Mouse (Mus musculus) heart, embryonic 15.5 days (tissue): ENCODE measurements around the gene Pecam1. TPM values are rescaled to one million over a fixed set of nuclear protein-coding genes. Genes with fewer than 3 reads are reported as not detected.
A peak's percentile ranks its signal among the peaks of the same experiment; 100 is the strongest.
"Not testable (repeated sequence)": the region's sequence is repeated elsewhere in the genome, so short reads cannot be mapped to it uniquely, and the experiment has no call there.

Experiments
- ATAC-seq: fragments of 200-750 bp; cut with Nextera tagmentation; replicated peaks from 2 replicates; pipeline ENCODE4 v1.8.0; 2017; ENCODE audit warnings: low read depth, moderate TSS enrichment; ENCODE audit not compliant: insufficient number of reproducible peaks, insufficient read depth, low FRiP score
- H3K27ac ChIP-seq: fragments of 300-500 bp; sonication (generic); 2 replicates; pipeline ENCODE4 v1.5.1; 2015; ENCODE audit warnings: mild to moderate bottlenecking, inconsistent platforms
- H3K27me3 ChIP-seq: fragments of 300-500 bp; sonication (generic); 2 replicates; pipeline ENCODE4 v1.6.1; 2015; ENCODE audit warnings: inconsistent platforms
- H3K36me3 ChIP-seq: fragments of 300-500 bp; sonication (generic); 2 replicates; pipeline ENCODE4 v1.6.1; 2015; ENCODE audit warnings: mild to moderate bottlenecking, inconsistent platforms
- H3K4me1 ChIP-seq: fragments of 300-500 bp; sonication (generic); replicated peaks from 2 replicates; pipeline ENCODE4 v1.6.1; 2015; ENCODE audit warnings: inconsistent platforms
- H3K4me2 ChIP-seq: fragments of 300-500 bp; sonication (generic); 2 replicates; pipeline ENCODE4 v1.6.1; 2015; ENCODE audit warnings: inconsistent platforms, mild to moderate bottlenecking, moderate library complexity
- H3K4me3 ChIP-seq: fragments of 300-500 bp; sonication (generic); 2 replicates; pipeline ENCODE4 v1.5.1; 2015; ENCODE audit warnings: mild to moderate bottlenecking, inconsistent platforms
- H3K9ac ChIP-seq: fragments of 300-500 bp; sonication (generic); 2 replicates; pipeline ENCODE4 v1.6.1; 2015; ENCODE audit warnings: mild to moderate bottlenecking, inconsistent platforms
- H3K9me3 ChIP-seq: fragments of 300-500 bp; sonication (generic); replicated peaks from 2 replicates; pipeline ENCODE4 v1.6.1; 2016; ENCODE audit warnings: inconsistent platforms
- WGBS: fragments of 180-500 bp; shearing (Covaris S2); methylation state at CpG from one replicate; pipeline ENCODE4 v1.1.7; 2015; ENCODE audit warnings: mixed read lengths; 5-methylcytosine and 5-hydroxymethylcytosine counted together
- polyA plus RNA-seq: library from polyadenylated mRNA; unstranded; fragments of >200 nt; fragmentation: Nextera tagmentation; extraction: Ambion mirVana; gene quantifications from 2 replicates; pipeline ENCODE4 v1.2.1, GENCODE M21; 2015

The Pecam1 gene
- polyA plus RNA-seq, 1 experiment from 2014 or later = 69.2 TPM

- H3K4me2 ChIP-seq = no peak overlapping the region
- no peak overlapping the region for H3K27ac ChIP-seq
- no peak overlapping the region for H3K4me3 ChIP-seq
- no peak for ATAC-seq
- H3K4me1 ChIP-seq = peaks cover 8% of the 10 kb centered on the region
- no peaks in the 10 kb centered on the region for H3K9me3 ChIP-seq
- no peaks in the 10 kb centered on the region for H3K27me3 ChIP-seq
- no peak overlapping the region for H3K9ac ChIP-seq
- 92% methylated on average over 4 of the region's 4 CpGs for WGBS
- H3K36me3 ChIP-seq = peaks cover 54% of the 10 kb centered on the region
These were observed 17.1 kb upstream of the Pecam1 start for GRCm38 (mm10) chr11:106767516-106767915.

GRCm38 (mm10) chr11:106766611-106767162, 16.3 kb upstream of the Pecam1 start:
- H3K9ac ChIP-seq = no peak overlapping the region
- no peak overlapping the region for H3K4me3 ChIP-seq
- ATAC-seq = no peak
- H3K9me3 ChIP-seq = no peaks in the 10 kb centered on the region
- H3K36me3 ChIP-seq = peaks cover 48% of the 10 kb centered on the region
- peaks cover 16% of the 10 kb centered on the region for H3K4me1 ChIP-seq
- H3K27me3 ChIP-seq = no peaks in the 10 kb centered on the region
- 88% methylated on average over 4 of the region's 4 CpGs for WGBS
- no peak overlapping the region for H3K27ac ChIP-seq
- no peak overlapping the region for H3K4me2 ChIP-seq

GRCm38 (mm10) chr11:106762800-106763185, 12.4 kb upstream of the Pecam1 start:
- Histone ChIP-seq H3K27me3 (no peaks in the 10 kb centered on the region), H3K4me3 (no peak overlapping the region), H3K36me3 (peaks cover 20% of the 10 kb centered on the region), H3K4me2 (no peak overlapping the region), H3K27ac (peak overlapping the region; percentile 83), H3K4me1 (peaks cover 25% of the 10 kb centered on the region), H3K9me3 (no peaks in the 10 kb centered on the region), H3K9ac (no peak overlapping the region)
- WGBS = 56% methylated on average over 9 of the region's 9 CpGs
- no peak for ATAC-seq

- Histone ChIP-seq H3K4me3 (no peak overlapping the region), H3K36me3 (peaks cover 14% of the 10 kb centered on the region), H3K4me2 (0 out of 2 replicates have a peak overlapping the region, but pooled peaks have one; percentile 0), H3K9ac (no peak overlapping the region), H3K4me1 (peaks cover 25% of the 10 kb centered on the region), H3K9me3 (no peaks in the 10 kb centered on the region), H3K27me3 (no peaks in the 10 kb centered on the region), H3K27ac (peak overlapping the region; percentile 83)
- ATAC-seq = peak; percentile 69
- WGBS = 6% methylated on average over 5 of the region's 5 CpGs
These were observed 11.8 kb upstream of the Pecam1 start for GRCm38 (mm10) chr11:106762139-106762799.

GRCm38 (mm10) chr11:106760511-106760910, 10.1 kb upstream of the Pecam1 start:
- Histone ChIP-seq H3K4me3 (no peak overlapping the region), H3K4me1 (peaks cover 25% of the 10 kb centered on the region), H3K4me2 (no peak overlapping the region), H3K9ac (no peak overlapping the region), H3K27ac (no peak overlapping the region), H3K27me3 (no peaks in the 10 kb centered on the region), H3K36me3 (no peaks in the 10 kb centered on the region), H3K9me3 (no peaks in the 10 kb centered on the region)
- WGBS = 88% methylated on average over 5 of the region's 5 CpGs
- ATAC-seq = no peak

GRCm38 (mm10) chr11:106759028-106759427, 8.6 kb upstream of the Pecam1 start:
- no peak overlapping the region for H3K9ac ChIP-seq
- peaks cover 25% of the 10 kb centered on the region for H3K4me1 ChIP-seq
- no peaks in the 10 kb centered on the region for H3K27me3 ChIP-seq
- WGBS = 83% methylated on average over 3 of the region's 3 CpGs
- H3K27ac ChIP-seq = no peak overlapping the region
- H3K4me2 ChIP-seq = no peak overlapping the region
- ATAC-seq = no peak
- H3K36me3 ChIP-seq = no peaks in the 10 kb centered on the region
- no peaks in the 10 kb centered on the region for H3K9me3 ChIP-seq
- no peak overlapping the region for H3K4me3 ChIP-seq

GRCm38 (mm10) chr11:106755583-106755982, 5.2 kb upstream of the Pecam1 start:
- WGBS = 32% methylated on average over 5 of the region's 5 CpGs
- Histone ChIP-seq H3K4me2 (no peak overlapping the region), H3K27ac (no peak overlapping the region), H3K36me3 (no peaks in the 10 kb centered on the region), H3K9ac (no peak overlapping the region), H3K9me3 (no peaks in the 10 kb centered on the region), H3K27me3 (no peaks in the 10 kb centered on the region), H3K4me3 (no peak overlapping the region), H3K4me1 (0 out of 2 replicates have a peak, but pooled peaks cover under 1% of the 10 kb centered on the region)
- no peak for ATAC-seq

GRCm38 (mm10) chr11:106753314-106753713, 2.9 kb upstream of the Pecam1 start:
- Histone ChIP-seq H3K27ac (no peak overlapping the region), H3K27me3 (no peaks in the 10 kb centered on the region), H3K4me1 (no peaks in the 10 kb centered on the region), H3K9me3 (no peaks in the 10 kb centered on the region), H3K4me2 (no peak overlapping the region), H3K9ac (no peak overlapping the region), H3K4me3 (no peak overlapping the region), H3K36me3 (no peaks in the 10 kb centered on the region)
- no peak for ATAC-seq
- WGBS = 65% methylated on average over 6 of the region's 6 CpGs

- 57% methylated on average over 7 of the region's 7 CpGs for WGBS
- H3K4me1 ChIP-seq = no peaks in the 10 kb centered on the region
- no peak overlapping the region for H3K9ac ChIP-seq
- H3K36me3 ChIP-seq = no peaks in the 10 kb centered on the region
- ATAC-seq = no peak
- peak overlapping the region; percentile 48; the same call in 1 of the 2 replicates for H3K27ac ChIP-seq
- H3K4me3 ChIP-seq = no peak overlapping the region
- H3K27me3 ChIP-seq = no peaks in the 10 kb centered on the region
- no peak overlapping the region for H3K4me2 ChIP-seq
- H3K9me3 ChIP-seq = no peaks in the 10 kb centered on the region
These were observed 1.7 kb upstream of the Pecam1 start for GRCm38 (mm10) chr11:106752103-106752502.

GRCm38 (mm10) chr11:106751039-106752018, 901 bp upstream of the Pecam1 start, which contains the start of gene Milr1:
Milr1 (plus strand) TSS chr11:106751226.
- H3K36me3 ChIP-seq = no peaks in the 10 kb centered on the region
- no peak for ATAC-seq
- no peaks in the 10 kb centered on the region for H3K4me1 ChIP-seq
- peak within 1 kb of the TSS; percentile 48; the same call in 1 of the 2 replicates for H3K27ac ChIP-seq
- H3K4me2 ChIP-seq = 0 out of 2 replicates have a peak within 1 kb of the TSS, but pooled peaks have one; percentile 15
- no peak within 1 kb of the TSS for H3K9ac ChIP-seq
- 68% methylated on average over 17 of the region's 17 CpGs for WGBS
- H3K27me3 ChIP-seq = no peaks in the 10 kb centered on the region
- H3K9me3 ChIP-seq = no peaks in the 10 kb centered on the region
- 0 out of 2 replicates have a peak within 1 kb of the TSS, but pooled peaks have one; percentile 9 for H3K4me3 ChIP-seq

GRCm38 (mm10) chr11:106749557-106750120, 789 bp downstream of the Pecam1 start:
- H3K4me1 ChIP-seq, H3K27me3 ChIP-seq, ATAC-seq, H3K36me3 ChIP-seq, H3K9me3 ChIP-seq, H3K4me2 ChIP-seq, H3K9ac ChIP-seq, H3K27ac ChIP-seq, H3K4me3 ChIP-seq: not testable (repeated sequence)
- 88% methylated on average over 7 of the region's 7 CpGs for WGBS
